Mouse (Mus musculus): Measurements from ENCODE around the gene Ccna2. TPM values are rescaled to one million over a fixed set of nuclear protein-coding genes. Genes with fewer than 3 reads are reported as not detected.
A peak's percentile ranks its signal among the peaks of the same experiment; 100 is the strongest.

Ccna2 gene
- polyA plus RNA-seq, 1 experiment from 2014 or later: 168 TPM

GRCm38 (mm10) chr3:36559606-36560005, 12.3 kb downstream of the Ccna2 start:
- Histone ChIP-seq H3K27ac (replicated peaks) (no peak overlapping the region), H3K4me1 (no peaks in the 10 kb centered on the region), H3K9ac (no peak overlapping the region), H3K27me3 (replicated peaks) (no peaks in the 10 kb centered on the region), H3K4me3 (no peak overlapping the region), H3K9me3 (no peaks in the 10 kb centered on the region), H3K4me2 (no peak overlapping the region), H3K36me3 (peaks cover 98% of the 10 kb centered on the region)
- ATAC-seq (ENCODE audit: extremely low read depth, insufficient number of reproducible peaks, low FRiP score, low TSS enrichment): no peak
- 77% methylated on average over 4 of the region's 4 CpGs for WGBS

- H3K27ac ChIP-seq (replicated peaks): no peak overlapping the region
- H3K36me3 ChIP-seq: peaks cover 87% of the 10 kb centered on the region
- H3K9ac ChIP-seq: no peak overlapping the region
- no peak overlapping the region for H3K4me2 ChIP-seq
- no peaks in the 10 kb centered on the region for H3K27me3 ChIP-seq (replicated peaks)
- 92% methylated on average over 1 of the region's 1 CpGs for WGBS
- no peak overlapping the region for H3K4me3 ChIP-seq
- H3K9me3 ChIP-seq: no peaks in the 10 kb centered on the region
- no peak for ATAC-seq (ENCODE audit: extremely low read depth, insufficient number of reproducible peaks, low FRiP score, low TSS enrichment)
- H3K4me1 ChIP-seq: peaks cover 5% of the 10 kb centered on the region
Measured at GRCm38 (mm10) chr3:36557601-36558000, 14.3 kb downstream of the Ccna2 start.

- H3K4me2 ChIP-seq: peak within 1 kb of the TSS; percentile 92
- no peaks in the 10 kb centered on the region for H3K9me3 ChIP-seq
- peak within 1 kb of the TSS; percentile 33; the same call in 1 of the 2 replicates for H3K27ac ChIP-seq (replicated peaks)
- peak within 1 kb of the TSS; percentile 68 for H3K4me3 ChIP-seq
- under 1% methylated on average over 39 of the region's 39 CpGs for WGBS
- peaks cover 14% of the 10 kb centered on the region for H3K4me1 ChIP-seq
- ATAC-seq (ENCODE audit: extremely low read depth, insufficient number of reproducible peaks, low FRiP score, low TSS enrichment): peak; percentile 85
- no peaks in the 10 kb centered on the region; the same call in 1 of the 2 replicates for H3K27me3 ChIP-seq (replicated peaks)
- H3K36me3 ChIP-seq: peaks cover 38% of the 10 kb centered on the region
- H3K9ac ChIP-seq: peak within 1 kb of the TSS; percentile 86
Measured at GRCm38 (mm10) chr3:36552406-36553047, 19.4 kb downstream of the Ccna2 start, which contains the start of gene Exosc9. Exosc9 (plus strand) TSS chr3:36552606.

- peak overlapping the region; percentile 86 for H3K9ac ChIP-seq
- peak overlapping the region; percentile 92 for H3K4me2 ChIP-seq
- no peaks in the 10 kb centered on the region; the same call in 1 of the 2 replicates for H3K27me3 ChIP-seq (replicated peaks)
- no peaks in the 10 kb centered on the region for H3K9me3 ChIP-seq
- no peak for ATAC-seq (ENCODE audit: extremely low read depth, insufficient number of reproducible peaks, low FRiP score, low TSS enrichment)
- H3K27ac ChIP-seq (replicated peaks): 0 out of 2 replicates have a peak overlapping the region, but pooled peaks have one; percentile 15
- peak overlapping the region; percentile 68 for H3K4me3 ChIP-seq
- H3K4me1 ChIP-seq: peaks cover 14% of the 10 kb centered on the region
- H3K36me3 ChIP-seq: peaks cover 31% of the 10 kb centered on the region
- WGBS: 24% methylated on average over 12 of the region's 12 CpGs
Measured at GRCm38 (mm10) chr3:36551851-36552384, 20.0 kb downstream of the Ccna2 start.

DNA sequence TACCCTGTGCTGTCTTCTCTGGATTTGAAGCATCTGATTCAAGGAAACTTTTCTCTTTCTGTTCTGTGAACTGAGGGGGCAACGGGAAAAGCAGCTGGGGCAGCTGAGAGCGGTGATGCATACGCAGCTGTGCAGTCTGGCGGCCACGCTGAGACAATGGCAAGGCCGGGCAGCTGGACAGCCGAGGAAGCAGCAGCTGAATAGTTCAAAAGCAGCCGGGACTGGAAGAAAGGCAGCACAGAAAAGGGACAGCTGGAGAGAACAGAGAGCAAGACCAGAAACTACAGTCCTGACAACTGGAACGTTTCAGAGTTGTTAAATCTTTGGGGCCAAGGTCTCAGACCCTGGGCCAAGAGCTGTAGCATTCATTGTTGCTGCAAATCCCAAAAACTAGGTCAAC, 20.6 kb downstream of the Ccna2 start:
- Histone ChIP-seq H3K4me2 (peak overlapping the region; percentile 92), H3K9me3 (no peaks in the 10 kb centered on the region), H3K27ac (replicated peaks) (no peak overlapping the region), H3K36me3 (peaks cover 26% of the 10 kb centered on the region), H3K4me1 (peaks cover 14% of the 10 kb centered on the region), H3K4me3 (peak overlapping the region; percentile 68; the same call in 1 of the 2 replicates), H3K9ac (0 out of 2 replicates have a peak overlapping the region, but pooled peaks have one; percentile 34), H3K27me3 (replicated peaks) (no peaks in the 10 kb centered on the region; the same call in 1 of the 2 replicates)
- ATAC-seq (ENCODE audit: extremely low read depth, insufficient number of reproducible peaks, low FRiP score, low TSS enrichment): no peak
- WGBS: 55% methylated on average over 9 of the region's 9 CpGs

- Histone ChIP-seq H3K9ac (no peak overlapping the region), H3K9me3 (no peaks in the 10 kb centered on the region), H3K27me3 (replicated peaks) (no peaks in the 10 kb centered on the region; the same call in 1 of the 2 replicates), H3K36me3 (no peaks in the 10 kb centered on the region), H3K4me3 (no peak overlapping the region), H3K4me1 (no peaks in the 10 kb centered on the region), H3K4me2 (no peak overlapping the region), H3K27ac (replicated peaks) (no peak overlapping the region)
- WGBS: 62% methylated on average over 3 of the region's 3 CpGs
- ATAC-seq (ENCODE audit: extremely low read depth, insufficient number of reproducible peaks, low FRiP score, low TSS enrichment): no peak
Measured at GRCm38 (mm10) chr3:36544961-36545360, 27.0 kb downstream of the Ccna2 start.

DNA sequence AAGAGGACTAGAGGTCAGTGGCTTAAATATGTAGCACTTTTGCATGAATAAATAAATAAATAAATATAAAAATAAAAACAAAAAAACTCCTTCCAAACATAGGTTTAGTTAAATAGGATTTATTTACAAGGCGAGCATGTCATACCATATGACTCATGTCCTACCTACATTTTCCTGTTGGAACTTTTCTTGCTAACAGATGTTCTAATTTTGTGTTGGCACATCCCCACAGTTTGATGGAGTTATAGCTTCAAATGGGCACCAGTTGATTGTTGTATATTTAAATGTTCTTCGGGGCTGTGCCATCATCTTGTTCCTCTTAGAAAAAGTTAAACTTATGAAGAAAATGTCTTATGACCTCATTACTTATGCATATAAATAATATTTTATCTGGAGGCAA, 30.6 kb downstream of the Ccna2 start:
- Histone ChIP-seq H3K4me2 (no peak overlapping the region), H3K9ac (no peak overlapping the region), H3K27ac (replicated peaks) (no peak overlapping the region), H3K27me3 (replicated peaks) (no peaks in the 10 kb centered on the region; the same call in 1 of the 2 replicates), H3K9me3 (no peaks in the 10 kb centered on the region), H3K36me3 (no peaks in the 10 kb centered on the region), H3K4me1 (no peaks in the 10 kb centered on the region), H3K4me3 (no peak overlapping the region)
- 78% methylated on average over 2 of the region's 2 CpGs for WGBS
- no peak for ATAC-seq (ENCODE audit: extremely low read depth, insufficient number of reproducible peaks, low FRiP score, low TSS enrichment)

- no peak overlapping the region for H3K4me2 ChIP-seq
- no peaks in the 10 kb centered on the region; the same call in 1 of the 2 replicates for H3K27me3 ChIP-seq (replicated peaks)
- H3K36me3 ChIP-seq: no peaks in the 10 kb centered on the region
- H3K9me3 ChIP-seq: no peaks in the 10 kb centered on the region
- no peak overlapping the region for H3K9ac ChIP-seq
- no peak overlapping the region for H3K4me3 ChIP-seq
- WGBS: 47% methylated on average over 2 of the region's 2 CpGs
- ATAC-seq (ENCODE audit: extremely low read depth, insufficient number of reproducible peaks, low FRiP score, low TSS enrichment): no peak
- H3K4me1 ChIP-seq: no peaks in the 10 kb centered on the region
- no peak overlapping the region for H3K27ac ChIP-seq (replicated peaks)
Measured at GRCm38 (mm10) chr3:36540756-36541155, 31.2 kb downstream of the Ccna2 start.

DNA sequence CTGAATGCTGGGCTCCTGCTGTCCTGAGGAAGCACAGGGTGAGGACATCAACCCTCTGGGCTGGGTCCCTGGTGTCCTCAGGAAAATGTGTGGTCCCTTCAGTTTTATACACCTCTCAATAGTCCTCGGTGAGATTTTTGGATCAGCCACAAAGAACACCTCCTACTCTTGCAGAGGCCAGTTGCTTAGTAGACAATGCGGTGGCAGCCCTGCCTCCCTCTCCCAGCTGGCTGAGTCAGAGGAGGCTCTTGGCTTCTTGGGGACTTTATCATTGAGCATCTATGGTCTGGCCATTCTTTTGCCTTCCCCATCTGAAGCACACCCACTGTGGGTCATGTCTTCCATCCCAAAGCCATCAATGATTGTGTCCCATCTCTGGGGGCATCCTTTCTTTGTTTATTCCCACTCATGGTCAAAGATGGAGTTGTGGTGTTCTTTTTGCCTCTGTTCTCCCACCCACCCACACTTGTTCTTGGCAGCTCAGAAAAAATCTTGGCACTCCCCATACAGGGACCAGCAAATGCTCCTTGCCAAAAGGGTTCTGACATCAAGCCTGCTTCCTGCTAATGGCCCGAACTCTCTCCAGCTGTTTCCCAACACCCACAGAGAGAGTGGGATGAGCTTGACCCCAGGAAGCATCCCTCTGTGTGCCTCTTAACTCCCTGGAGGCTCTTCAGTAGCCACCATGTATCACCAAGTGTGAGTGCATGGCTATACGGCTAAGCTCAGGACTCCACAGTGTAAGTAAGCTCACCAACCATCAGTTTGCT, 34.1 kb downstream of the Ccna2 start:
- Histone ChIP-seq H3K4me2 (no peak overlapping the region), H3K9ac (no peak overlapping the region), H3K4me1 (peaks cover 6% of the 10 kb centered on the region), H3K36me3 (no peaks in the 10 kb centered on the region), H3K27me3 (replicated peaks) (no peaks in the 10 kb centered on the region; the same call in 1 of the 2 replicates), H3K4me3 (no peak overlapping the region), H3K27ac (replicated peaks) (no peak overlapping the region), H3K9me3 (no peaks in the 10 kb centered on the region)
- WGBS: 61% methylated on average over 4 of the region's 4 CpGs
- ATAC-seq (ENCODE audit: extremely low read depth, insufficient number of reproducible peaks, low FRiP score, low TSS enrichment): no peak

GRCm38 (mm10) chr3:36536041-36536440, 35.9 kb downstream of the Ccna2 start:
- no peak overlapping the region for H3K4me3 ChIP-seq
- H3K27ac ChIP-seq (replicated peaks): no peak overlapping the region
- ATAC-seq (ENCODE audit: extremely low read depth, insufficient number of reproducible peaks, low FRiP score, low TSS enrichment): no peak
- H3K9ac ChIP-seq: no peak overlapping the region
- H3K36me3 ChIP-seq: no peaks in the 10 kb centered on the region
- H3K4me2 ChIP-seq: no peak overlapping the region
- peaks cover 25% of the 10 kb centered on the region for H3K4me1 ChIP-seq
- H3K9me3 ChIP-seq: no peaks in the 10 kb centered on the region
- whole genome bisulfite sequencing: 72% methylated on average over 12 of the region's 12 CpGs
- peaks cover 8% of the 10 kb centered on the region; the same call in 1 of the 2 replicates for H3K27me3 ChIP-seq (replicated peaks)

DNA sequence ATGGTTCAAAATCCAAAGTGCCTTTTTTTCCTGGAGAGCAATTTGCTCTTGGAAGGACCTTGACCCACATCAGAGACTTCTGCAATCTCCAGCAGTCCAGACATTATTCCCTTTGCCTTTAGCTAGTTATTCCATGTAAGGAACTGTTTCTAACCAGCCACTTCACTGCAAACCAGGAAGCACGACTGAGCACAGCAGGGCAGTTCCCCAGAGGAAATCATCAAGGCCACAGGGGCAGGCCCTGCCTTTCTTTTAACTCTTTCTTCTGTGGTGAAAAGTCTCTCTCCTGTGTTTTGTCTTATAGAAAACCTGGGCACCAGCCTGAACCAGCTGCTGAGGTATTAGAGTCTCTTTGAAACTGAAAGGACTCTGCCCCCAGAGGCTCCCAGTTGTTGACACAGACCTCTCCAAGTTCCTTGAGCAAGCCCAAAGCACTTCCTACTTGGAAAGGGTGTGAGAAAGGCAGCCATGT, 38.7 kb downstream of the Ccna2 start:
- Histone ChIP-seq H3K4me1 (peaks cover 38% of the 10 kb centered on the region), H3K27me3 (replicated peaks) (peaks cover 11% of the 10 kb centered on the region; the same call in 1 of the 2 replicates), H3K36me3 (no peaks in the 10 kb centered on the region), H3K4me3 (no peak overlapping the region), H3K27ac (replicated peaks) (0 out of 2 replicates have a peak overlapping the region, but pooled peaks have one; percentile 1), H3K9ac (no peak overlapping the region), H3K4me2 (no peak overlapping the region), H3K9me3 (no peaks in the 10 kb centered on the region)
- 3% methylated on average over 1 of the region's 1 CpGs for WGBS
- no peak for ATAC-seq (ENCODE audit: extremely low read depth, insufficient number of reproducible peaks, low FRiP score, low TSS enrichment)
